Mouse (Mus musculus) hematopoietic stem cell, adult 5-6 weeks (primary cell): ENCODE data around the gene Spa17. TPM values are rescaled to one million over a fixed set of nuclear protein-coding genes. Genes with fewer than 3 reads are reported as not detected.

Source experiments
- ATAC-seq, 2 experiments: fragments of 125-278 bp in 1 of 2; replicated peaks in 1 of 2; 2 replicates each; pipeline ENCODE4 v1.8.0; 2016 to 2017; ENCODE audit warnings: inconsistent platforms in 2 of 2, mild to moderate bottlenecking in 2 of 2, moderate number of reproducible peaks in 2 of 2, low read depth in 1 of 2, moderate TSS enrichment in 1 of 2; ENCODE audit not compliant: low FRiP score in 2 of 2, poor library complexity in 2 of 2, severe bottlenecking in 2 of 2, insufficient read depth in 1 of 2, low TSS enrichment in 1 of 2
- total RNA-seq: library from RNA; stranded (forward); fragments of 172-1452, 232-1000 nt; gene quantifications from 2 replicates; pipeline ENCODE4 v1.2.3, GENCODE M21; 2017

Gene Spa17
- total RNA-seq, 1 experiment from 2014 or later = 6.2 TPM

DNA sequence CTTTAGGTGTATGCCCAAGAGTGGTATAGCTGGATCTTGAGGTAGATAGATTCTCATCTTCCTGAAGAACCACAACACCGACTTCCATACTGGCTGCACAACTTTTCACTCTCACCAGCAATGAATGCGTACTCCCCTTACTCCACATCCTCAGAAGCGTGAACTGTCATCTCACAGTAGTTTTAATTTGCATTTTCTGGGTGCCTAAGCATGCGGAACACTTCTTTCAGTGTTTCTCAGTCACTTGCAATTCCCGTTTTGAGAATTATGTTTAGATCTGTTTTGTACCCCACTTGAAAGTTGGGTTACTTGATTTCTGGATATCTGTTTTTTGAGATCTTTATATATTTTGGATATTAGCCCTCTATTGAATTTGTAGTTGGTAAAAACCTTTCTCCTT is 29.9 kb downstream of the Spa17 start:
- ATAC-seq = no peak

DNA sequence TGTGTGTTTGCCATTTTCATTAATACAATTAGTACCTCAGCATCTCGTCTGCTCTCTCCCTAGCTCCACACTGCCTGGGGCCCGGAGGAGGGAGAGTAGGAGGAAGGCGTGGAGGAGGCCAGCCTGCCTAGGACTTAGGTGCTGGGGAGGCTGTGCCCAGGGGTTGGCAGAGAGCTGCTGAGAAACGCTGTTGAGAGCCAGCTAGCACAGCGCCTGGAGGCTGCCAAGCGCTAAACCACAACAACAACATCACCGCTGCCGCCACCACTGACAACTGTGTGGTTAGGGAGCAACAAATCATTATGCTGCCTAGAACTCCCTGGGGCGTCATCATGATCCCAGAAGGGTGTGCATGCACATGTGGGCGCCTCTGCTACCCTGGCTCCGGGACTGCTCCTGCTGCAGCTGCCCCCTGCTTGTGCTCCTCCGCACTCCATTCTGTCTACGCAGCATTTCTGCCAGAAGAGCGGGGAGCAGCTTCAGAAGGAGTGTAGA is 37.0 kb downstream of the Spa17 start:
- peak; percentile 96 to 97 for ATAC-seq

DNA sequence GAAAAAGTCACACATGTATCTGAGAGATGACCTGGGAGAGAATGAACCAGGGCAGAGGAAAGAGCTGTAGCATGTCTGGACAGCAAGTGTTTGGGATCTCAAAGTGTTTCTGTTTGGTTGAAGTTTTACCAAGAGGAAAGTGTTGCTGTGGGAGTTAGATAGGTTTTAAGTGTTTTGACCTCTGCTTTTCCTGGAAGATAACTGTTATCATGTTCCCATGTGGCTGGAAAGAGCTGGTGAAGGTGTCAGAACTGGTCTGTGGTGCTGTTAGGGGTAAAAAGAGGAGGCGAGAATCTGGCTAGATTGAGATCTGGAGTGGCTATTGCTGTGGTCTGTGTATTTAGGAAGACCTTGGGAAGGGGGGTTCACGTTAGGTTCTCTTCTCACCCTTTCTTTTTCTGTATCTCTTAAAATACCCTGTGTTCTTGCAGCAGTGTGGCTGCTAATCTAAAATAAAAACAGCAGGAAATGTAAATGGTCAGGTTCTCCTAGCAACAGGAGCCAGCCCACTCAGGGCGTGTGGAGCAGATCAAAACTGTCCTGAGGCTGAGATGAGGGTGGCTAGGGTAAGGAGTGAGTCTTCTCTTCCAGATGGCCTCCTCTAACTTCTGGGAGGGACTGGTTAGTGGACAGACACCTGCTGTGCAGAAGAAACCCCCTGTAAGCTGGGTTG is 41.2 kb downstream of the Spa17 start:
- ATAC-seq = no peak

DNA sequence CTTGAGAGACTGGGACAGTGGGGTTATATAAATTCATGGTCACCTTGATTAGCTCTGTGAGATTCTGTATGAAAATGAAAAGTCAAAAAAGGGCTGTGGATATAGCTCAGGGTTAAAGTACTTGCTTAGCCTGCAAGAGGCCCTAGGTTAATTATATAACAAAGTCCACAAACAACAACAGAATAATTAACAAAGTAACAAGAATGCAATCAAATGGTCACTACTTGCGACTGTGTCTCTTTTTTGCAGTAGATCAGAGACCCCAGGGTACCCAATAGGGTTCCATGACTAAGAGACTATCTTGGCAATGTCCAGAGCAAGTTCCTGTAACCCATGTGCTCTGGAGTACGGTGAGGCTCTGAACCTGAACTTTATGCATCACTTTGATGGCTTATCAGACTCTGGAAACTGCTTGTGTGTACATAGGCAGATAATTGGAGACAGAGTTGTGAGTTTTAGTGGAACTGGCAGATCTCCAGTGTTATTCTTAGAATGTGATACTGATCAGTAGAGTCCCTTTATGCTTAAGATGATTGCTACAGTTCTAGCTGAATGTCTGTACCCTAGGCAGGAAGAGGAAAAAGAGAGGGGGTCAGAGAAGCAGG is 44.2 kb downstream of the Spa17 start:
- ATAC-seq = no peak

DNA sequence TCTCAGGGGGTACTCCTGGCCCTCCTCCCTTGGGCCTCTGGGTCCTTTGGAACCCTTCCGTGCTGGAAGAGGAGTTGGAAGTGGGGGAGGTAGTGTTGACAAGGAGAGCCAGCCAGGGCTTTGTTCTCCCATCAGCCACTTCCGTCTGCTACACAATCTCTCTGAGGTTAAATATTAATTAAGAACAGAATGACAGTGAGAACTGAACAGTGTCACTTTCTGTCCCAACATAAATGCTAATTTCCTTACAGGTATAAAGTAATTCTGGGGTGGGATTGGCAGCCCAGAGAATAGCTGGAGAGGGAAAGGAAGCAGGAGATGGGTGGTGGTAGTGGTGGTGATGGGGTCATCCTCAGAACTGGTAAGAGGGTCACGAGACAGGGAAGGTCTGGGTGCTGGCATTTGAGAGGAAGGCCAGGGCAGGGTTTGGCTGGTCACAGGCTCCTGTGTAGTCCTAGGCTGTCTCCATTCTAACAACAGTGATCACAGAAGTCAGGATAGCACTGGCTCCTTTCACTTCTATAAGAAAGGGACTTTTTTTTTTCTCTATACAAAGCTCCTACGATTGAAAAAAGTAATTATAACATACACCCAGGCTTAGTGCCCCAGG is 44.8 kb downstream of the Spa17 start:
- no peak for ATAC-seq

DNA sequence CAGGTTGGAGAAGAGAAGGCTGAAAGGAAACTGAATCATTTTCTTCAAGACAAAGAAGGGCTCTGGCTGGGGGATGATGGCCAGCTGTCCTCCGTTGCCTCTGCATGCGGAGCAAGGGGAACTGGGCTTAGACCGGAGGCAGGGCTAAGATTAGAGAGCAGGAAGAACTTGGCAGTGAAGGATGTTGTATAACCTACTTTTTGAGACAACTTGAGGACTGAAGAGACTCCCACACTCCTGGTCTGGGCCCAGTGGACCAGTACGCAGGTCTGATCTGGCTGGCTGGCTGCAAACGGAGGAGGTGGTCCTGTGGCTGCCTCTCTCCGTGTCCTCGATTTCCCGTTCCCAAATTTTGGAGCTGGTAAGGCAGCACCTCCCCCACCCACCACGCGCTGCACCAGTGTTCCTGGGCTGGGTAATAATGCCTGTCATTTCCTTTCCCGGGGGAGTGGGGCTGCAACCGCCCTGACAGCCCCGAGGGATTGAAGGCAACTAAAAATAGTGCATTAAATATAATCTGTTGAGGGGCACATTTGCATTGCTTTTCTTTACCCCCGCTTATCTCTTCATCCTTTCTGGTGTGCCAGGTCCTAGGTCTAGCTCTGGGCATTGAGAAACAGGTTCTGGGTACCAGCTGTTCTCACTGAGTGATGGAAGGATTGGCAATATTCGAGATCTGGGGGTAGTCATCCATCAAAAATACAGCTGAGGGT is 45.5 kb downstream of the Spa17 start:
- ATAC-seq = peak; percentile 70 to 76

DNA sequence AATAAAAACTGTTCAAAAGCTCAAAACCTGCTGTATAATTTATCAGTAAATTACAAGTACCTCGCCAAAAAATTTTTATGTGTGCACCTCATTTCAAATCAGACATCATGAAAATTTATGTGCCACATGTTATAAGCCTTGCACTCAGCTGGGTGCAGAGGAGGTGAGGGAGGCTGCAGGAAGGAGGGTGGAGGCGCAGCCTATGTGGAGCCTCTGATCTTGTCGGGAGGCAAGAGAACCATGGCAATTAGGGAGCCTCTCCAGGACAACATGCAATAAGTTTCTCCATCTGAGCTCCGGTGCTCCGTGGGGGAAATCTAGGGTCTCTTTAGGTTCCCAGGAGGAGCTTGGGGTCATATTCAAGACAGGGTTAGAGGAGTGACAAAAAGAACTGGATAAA is 46.1 kb downstream of the Spa17 start:
- ATAC-seq = no peak

DNA sequence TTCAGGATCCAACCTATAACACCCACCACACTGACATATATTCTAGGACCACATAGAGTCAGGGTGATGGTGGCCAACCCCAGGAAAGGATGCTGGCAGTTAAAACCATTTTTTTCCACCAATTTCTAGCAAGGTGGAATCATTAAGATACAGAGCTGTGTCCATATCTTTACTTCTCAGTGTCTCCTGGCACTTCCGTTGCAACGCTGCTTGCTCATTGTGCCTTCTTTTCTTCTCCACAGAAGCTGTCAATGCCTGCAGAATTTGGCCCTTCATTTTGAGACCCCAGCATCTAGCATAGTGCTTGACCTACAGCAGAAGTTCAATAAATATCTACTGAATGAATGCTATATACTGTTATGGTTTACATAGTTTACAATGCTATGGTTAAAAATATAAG is 46.5 kb downstream of the Spa17 start:
- ATAC-seq = no peak

DNA sequence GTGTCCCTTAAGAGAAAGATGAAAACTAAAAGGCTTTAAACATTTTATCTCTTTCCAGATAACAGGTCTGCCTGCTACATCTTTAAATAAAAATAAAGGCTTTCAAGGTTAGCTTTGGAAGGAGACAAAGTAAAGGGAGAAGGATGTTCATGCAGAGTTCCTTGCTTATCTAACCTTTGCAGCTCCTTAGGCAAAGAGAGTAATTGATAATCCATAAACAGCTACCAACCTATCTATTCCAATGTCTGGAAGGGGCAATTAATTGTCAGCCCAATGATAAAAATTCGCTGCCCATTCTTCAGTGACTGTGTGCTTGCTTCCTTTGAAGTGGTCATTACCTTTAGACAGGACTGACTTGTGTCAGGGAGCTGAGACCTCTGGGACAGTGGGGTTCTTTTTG is 49.7 kb downstream of the Spa17 start:
- ATAC-seq = no peak

DNA sequence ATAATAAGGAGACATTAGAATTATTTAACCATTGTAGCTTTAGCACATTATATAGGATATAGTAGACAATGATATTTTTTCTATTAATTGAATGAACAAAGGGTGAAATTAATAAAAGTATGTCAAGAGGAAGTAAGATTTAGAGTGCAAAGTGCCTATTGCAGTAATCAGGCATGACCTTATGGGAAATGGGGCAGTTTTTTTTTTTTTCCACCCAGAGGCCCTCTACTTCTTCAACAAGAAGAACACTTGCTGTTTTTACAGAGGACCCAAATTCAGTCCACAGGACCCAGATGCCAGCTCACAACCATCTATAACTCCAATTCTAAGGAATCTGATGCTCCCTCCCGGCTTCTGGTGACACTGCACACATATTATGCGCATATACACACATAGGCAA is 52.9 kb downstream of the Spa17 start:
- ATAC-seq = no peak

DNA sequence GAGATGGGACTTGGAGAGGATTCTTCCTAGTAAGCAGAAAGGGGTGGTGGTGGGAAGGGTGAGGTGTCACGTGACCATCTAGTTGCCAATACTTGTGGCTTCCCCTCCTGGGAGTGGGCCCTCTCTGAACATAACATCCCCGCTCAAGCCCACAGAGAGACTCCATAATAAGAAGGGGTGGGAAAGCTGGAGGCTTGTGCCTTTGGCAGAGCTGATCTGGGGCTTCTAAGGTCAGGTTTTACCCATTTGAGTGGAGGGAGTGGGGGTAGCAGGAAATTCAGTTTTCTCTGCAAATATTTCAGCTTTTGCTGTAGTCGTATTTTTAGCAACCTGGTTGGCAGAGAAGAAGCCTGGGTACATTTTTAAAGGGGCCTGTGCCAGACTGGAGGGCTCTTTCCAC is 57.2 kb downstream of the Spa17 start:
- ATAC-seq = no peak

DNA sequence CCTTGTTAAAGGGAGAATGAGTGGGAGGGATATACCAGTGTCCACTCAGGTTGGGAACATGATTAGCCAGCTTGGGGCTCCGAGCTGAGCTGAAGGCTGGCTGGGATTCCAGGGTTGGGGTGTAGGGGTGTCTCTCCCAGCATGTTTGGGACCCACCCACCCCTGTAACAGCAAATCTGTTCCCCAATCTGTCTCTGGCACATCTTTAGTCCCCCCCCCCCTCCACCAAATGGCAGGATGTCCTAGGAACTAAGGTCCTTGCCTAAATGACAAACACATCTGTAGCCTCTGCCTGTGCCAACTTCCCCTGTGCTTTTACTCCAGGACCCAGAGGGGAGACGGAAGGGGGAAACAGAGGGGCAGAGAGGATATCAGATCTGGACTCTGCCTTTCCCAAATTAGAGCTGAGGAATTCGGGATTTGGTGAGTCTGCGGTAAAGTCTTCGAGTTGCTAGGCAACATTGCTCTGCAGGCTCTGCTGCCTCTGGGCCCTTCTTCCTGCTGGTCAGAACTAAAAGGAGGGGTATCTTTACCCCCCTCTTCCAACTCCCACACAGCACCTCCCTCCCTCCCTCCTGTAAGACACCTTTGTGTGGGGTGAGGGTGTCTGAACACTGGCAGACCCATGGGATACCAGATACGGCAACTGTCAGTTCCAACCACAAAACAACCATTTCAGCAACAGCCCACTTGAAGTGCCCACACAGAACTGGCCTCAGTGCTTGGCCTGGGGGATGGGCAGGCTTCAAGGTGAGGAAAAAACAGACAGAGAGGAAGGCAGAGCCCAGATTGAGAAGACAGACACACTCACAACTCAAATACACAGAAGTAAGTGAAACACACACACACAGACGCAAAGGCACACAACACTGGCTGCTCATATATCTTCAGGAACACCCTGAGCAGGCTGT is 58.4 kb downstream of the Spa17 start, which contains the start of gene Siae:
Gene Siae (plus strand): TSS at position 861 of the 911 bp plus-strand sequence.
- no peak for ATAC-seq

DNA sequence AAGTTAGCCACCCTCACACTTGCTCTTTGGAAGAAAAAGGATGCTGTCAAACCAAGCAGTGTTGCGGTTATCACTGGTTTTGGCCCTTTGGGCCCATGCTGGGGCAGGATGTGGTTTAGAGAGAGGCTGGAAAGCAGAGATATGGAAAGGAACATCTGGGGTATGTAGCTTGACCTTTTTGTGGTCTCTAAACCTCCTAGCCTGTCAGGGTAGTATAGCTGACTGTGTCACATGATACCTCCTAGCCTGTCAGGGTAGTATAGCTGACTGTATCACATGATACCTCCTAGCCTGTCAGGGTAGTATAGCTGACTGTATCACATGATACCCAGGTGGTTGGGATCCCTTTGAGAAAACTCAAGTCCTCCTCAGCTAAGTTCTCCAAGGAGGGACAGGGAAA is 59.2 kb downstream of the Spa17 start:
- ATAC-seq = peak; percentile 72 to 77

Other genes with a start within 250 kb of the Spa17 start
- not detected in 2 replicates for gene Hepacam, start 246.4 kb downstream of the Spa17 start, total RNA-seq
- 6.2 and 13.4 TPM in 2 replicates for gene Robo4, start 211.8 kb downstream of the Spa17 start, total RNA-seq
- 1.4 and 2.3 TPM in 2 replicates for gene Robo3, start 180.5 kb downstream of the Spa17 start, total RNA-seq
- gene Msantd2, start 124.4 kb downstream of the Spa17 start, total RNA-seq = 44.3 and 63.0 TPM in 2 replicates
- gene Esam, start 85.6 kb downstream of the Spa17 start, total RNA-seq = 12.3 and 15.7 TPM in 2 replicates
- 2.2 and 4.9 TPM in 2 replicates for gene Vsig2, start 74.5 kb downstream of the Spa17 start, total RNA-seq
- gene Nrgn, start 60.8 kb downstream of the Spa17 start, total RNA-seq = 24.4 and 42.0 TPM in 2 replicates
- 26.1 and 29.4 TPM in 2 replicates for gene Siae, start 58.0 kb downstream of the Spa17 start, total RNA-seq
- 59.9 and 89.5 TPM in 2 replicates for gene Tbrg1, start 43.6 kb upstream of the Spa17 start, total RNA-seq
- not detected in 2 replicates for gene Panx3, start 55.5 kb upstream of the Spa17 start, total RNA-seq
- gene Olfr160, start 102.5 kb upstream of the Spa17 start, total RNA-seq = not detected in 2 replicates
- not detected in 2 replicates for gene Olfr874, start 131.4 kb upstream of the Spa17 start, total RNA-seq
- gene Olfr875, start 158.1 kb upstream of the Spa17 start, total RNA-seq = not detected in 2 replicates
- not detected in 2 replicates for gene Olfr876, start 189.3 kb upstream of the Spa17 start, total RNA-seq
- not detected in 2 replicates for gene Olfr877, start 240.5 kb upstream of the Spa17 start, total RNA-seq